Mouse (Mus musculus) lung, postnatal 36 days (tissue): Measurements from ENCODE around the gene Dnajb3.
"Not testable (repeated sequence)": the region's sequence is repeated elsewhere in the genome, so short reads cannot be mapped to it uniquely, and the experiment has no call there.

Experiments
- DNase-seq: peaks from one replicate; pipeline ENCODE4 v3.0.0; 2022; ENCODE audit warnings: mixed read lengths

Gene Dnajb3

GRCm38 (mm10) chr1:88230981-88231802 is 25.6 kb upstream of the Dnajb3 start:
- no peak for DNase-seq

GRCm38 (mm10) chr1:88230421-88230820 is 24.8 kb upstream of the Dnajb3 start:
- no peak for DNase-seq

- DNase-seq: no peak
Measured at GRCm38 (mm10) chr1:88229986-88230385, 24.4 kb upstream of the Dnajb3 start.

- no peak for DNase-seq
Measured at GRCm38 (mm10) chr1:88229566-88229965, 24.0 kb upstream of the Dnajb3 start.

- no peak for DNase-seq
Measured at GRCm38 (mm10) chr1:88228121-88228520, 22.5 kb upstream of the Dnajb3 start.

- no peak for DNase-seq
Measured at GRCm38 (mm10) chr1:88227482-88227881, 21.9 kb upstream of the Dnajb3 start.

- peak; percentile 16 for DNase-seq
Measured at GRCm38 (mm10) chr1:88226670-88227379, 21.2 kb upstream of the Dnajb3 start, which contains the start of gene Mroh2a. Mroh2a (plus strand) TSS chr1:88226986.

GRCm38 (mm10) chr1:88225741-88226140 is 20.2 kb upstream of the Dnajb3 start:
- peak; percentile 1 for DNase-seq

GRCm38 (mm10) chr1:88225301-88225700 is 19.7 kb upstream of the Dnajb3 start:
- not testable (repeated sequence) for DNase-seq

- peak; percentile 81 for DNase-seq
Measured at GRCm38 (mm10) chr1:88224029-88224776, 18.6 kb upstream of the Dnajb3 start.

GRCm38 (mm10) chr1:88223591-88223990 is 18.0 kb upstream of the Dnajb3 start:
- peak; percentile 3 for DNase-seq

- DNase-seq: peak; percentile 2
Measured at GRCm38 (mm10) chr1:88223011-88223515, 17.5 kb upstream of the Dnajb3 start.

GRCm38 (mm10) chr1:88222216-88222615 is 16.6 kb upstream of the Dnajb3 start:
- no peak for DNase-seq

- DNase-seq: no peak
Measured at GRCm38 (mm10) chr1:88220336-88220735, 14.8 kb upstream of the Dnajb3 start.

- DNase-seq: no peak
Measured at GRCm38 (mm10) chr1:88219054-88219453, 13.5 kb upstream of the Dnajb3 start.

GRCm38 (mm10) chr1:88218591-88218990 is 13.0 kb upstream of the Dnajb3 start:
- no peak for DNase-seq

GRCm38 (mm10) chr1:88218051-88218450 is 12.5 kb upstream of the Dnajb3 start:
- no peak for DNase-seq

- DNase-seq: no peak
Measured at GRCm38 (mm10) chr1:88217576-88217975, 12.0 kb upstream of the Dnajb3 start.

GRCm38 (mm10) chr1:88217144-88217543 is 11.6 kb upstream of the Dnajb3 start:
- no peak for DNase-seq

GRCm38 (mm10) chr1:88216551-88216950 is 11.0 kb upstream of the Dnajb3 start:
- no peak for DNase-seq

GRCm38 (mm10) chr1:88215466-88216380 is 10.1 kb upstream of the Dnajb3 start:
- no peak for DNase-seq

GRCm38 (mm10) chr1:88214462-88214952 is 8.9 kb upstream of the Dnajb3 start:
- DNase-seq: no peak
